Mouse (Mus musculus) thymus, postnatal 0 days (tissue): Measurements from ENCODE around the gene Rnase1. TPM values are rescaled to one million over a fixed set of nuclear protein-coding genes. Genes with fewer than 3 reads are reported as not detected.

Source experiments
- DNase-seq: peaks from one replicate; pipeline ENCODE4 v3.0.0-alpha.2; 2015; ENCODE audit warnings: low spot score
- polyA plus RNA-seq: library from polyadenylated mRNA; unstranded; fragments of >200 nt; fragmentation: Nextera tagmentation; extraction: Ambion mirVana; gene quantifications from 2 replicates; pipeline ENCODE4 v1.2.1, GENCODE M21; 2015

Gene Rnase1
- polyA plus RNA-seq, 1 experiment from 2014 or later: 1.2 TPM

- no peak for DNase-seq
Measured at GRCm38 (mm10) chr14:51142119-51142518, 4.5 kb downstream of the Rnase1 start.

- no peak for DNase-seq
Measured at GRCm38 (mm10) chr14:51140342-51140741, 6.2 kb downstream of the Rnase1 start.

GRCm38 (mm10) chr14:51132372-51132771, 14.2 kb downstream of the Rnase1 start:
- DNase-seq: no peak

- DNase-seq: no peak
Measured at GRCm38 (mm10) chr14:51131086-51131815, 15.3 kb downstream of the Rnase1 start.

- no peak for DNase-seq
Measured at GRCm38 (mm10) chr14:51130315-51130940, 16.2 kb downstream of the Rnase1 start.

GRCm38 (mm10) chr14:51129624-51129975, 17.0 kb downstream of the Rnase1 start:
- DNase-seq: no peak

- DNase-seq: peak; percentile 6
Measured at GRCm38 (mm10) chr14:51128775-51129623, 17.6 kb downstream of the Rnase1 start.

- DNase-seq: no peak
Measured at GRCm38 (mm10) chr14:51127648-51128258, 18.8 kb downstream of the Rnase1 start.

- no peak for DNase-seq
Measured at GRCm38 (mm10) chr14:51125684-51126083, 20.9 kb downstream of the Rnase1 start.

- no peak for DNase-seq
Measured at GRCm38 (mm10) chr14:51113916-51114560, 32.5 kb downstream of the Rnase1 start, which contains the start of gene Eddm3b. Gene Eddm3b (plus strand): TSS chr14:51114426.

- DNase-seq: no peak
Measured at GRCm38 (mm10) chr14:51113476-51113875, 33.1 kb downstream of the Rnase1 start.

- no peak for DNase-seq
Measured at GRCm38 (mm10) chr14:51111966-51112365, 34.6 kb downstream of the Rnase1 start.

GRCm38 (mm10) chr14:51106449-51106967, 40.1 kb downstream of the Rnase1 start:
- no peak for DNase-seq

GRCm38 (mm10) chr14:51104366-51104765, 42.2 kb downstream of the Rnase1 start:
- no peak for DNase-seq

- DNase-seq: peak; percentile 63
Measured at GRCm38 (mm10) chr14:51103217-51103616, 43.4 kb downstream of the Rnase1 start.

GRCm38 (mm10) chr14:51101284-51101683, 45.3 kb downstream of the Rnase1 start:
- no peak for DNase-seq

- DNase-seq: no peak
Measured at GRCm38 (mm10) chr14:51098921-51099320, 47.7 kb downstream of the Rnase1 start.

- peak; percentile 57 for DNase-seq
Measured at GRCm38 (mm10) chr14:51098300-51098699, 48.3 kb downstream of the Rnase1 start.

GRCm38 (mm10) chr14:51095736-51096524, 50.7 kb downstream of the Rnase1 start:
- DNase-seq: no peak
